Mouse (Mus musculus): ENCODE measurements around the gene 1700020D05Rik.

1700020D05Rik gene

GRCm38 (mm10) chr19:5477004-5477667 is 26.5 kb downstream of the 1700020D05Rik start:
- DNase-seq (ENCODE audit: inconsistent age in 2 of 2, low spot score in 1 of 2) = peak; percentile 60 to 71

- DNase-seq (ENCODE audit: inconsistent age in 2 of 2, low spot score in 1 of 2) = peak in 1 of 2 experiments; percentile 53
Observed at GRCm38 (mm10) chr19:5475069-5475714, 28.4 kb downstream of the 1700020D05Rik start.

- peak; percentile 67 to 83 for DNase-seq (ENCODE audit: inconsistent age in 2 of 2, low spot score in 1 of 2)
Observed at GRCm38 (mm10) chr19:5474281-5475068, 29.1 kb downstream of the 1700020D05Rik start.

DNA sequence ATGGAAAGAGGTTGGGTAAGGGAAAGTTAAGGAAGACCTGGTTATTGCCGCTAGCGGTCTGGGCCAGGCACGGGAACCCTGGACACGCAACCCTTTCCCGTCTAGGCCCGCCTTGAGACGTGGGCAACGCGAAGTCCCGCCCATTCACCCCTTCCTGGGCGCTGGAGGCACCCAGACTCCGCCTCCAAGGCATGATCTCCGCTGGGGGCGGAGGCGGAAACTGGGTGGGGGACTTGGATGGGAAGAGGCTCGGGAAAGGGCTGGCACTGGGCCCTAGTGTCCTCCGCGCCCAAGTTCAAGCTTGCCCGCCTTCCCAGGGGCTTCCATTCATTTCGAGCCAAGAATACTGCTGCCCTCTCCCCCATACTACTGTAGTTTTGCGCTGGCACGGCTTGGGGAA is 29.9 kb downstream of the 1700020D05Rik start, which contains the start of gene Efemp2:
TSS of gene Efemp2 (plus strand) at position 235 of the 400 bp plus-strand sequence.
- DNase-seq (ENCODE audit: inconsistent age in 2 of 2, low spot score in 1 of 2) = peak; percentile 95 to 96

- DNase-seq (ENCODE audit: inconsistent age in 2 of 2, low spot score in 1 of 2) = no peak
Observed at GRCm38 (mm10) chr19:5472857-5473256, 30.7 kb downstream of the 1700020D05Rik start.

DNA sequence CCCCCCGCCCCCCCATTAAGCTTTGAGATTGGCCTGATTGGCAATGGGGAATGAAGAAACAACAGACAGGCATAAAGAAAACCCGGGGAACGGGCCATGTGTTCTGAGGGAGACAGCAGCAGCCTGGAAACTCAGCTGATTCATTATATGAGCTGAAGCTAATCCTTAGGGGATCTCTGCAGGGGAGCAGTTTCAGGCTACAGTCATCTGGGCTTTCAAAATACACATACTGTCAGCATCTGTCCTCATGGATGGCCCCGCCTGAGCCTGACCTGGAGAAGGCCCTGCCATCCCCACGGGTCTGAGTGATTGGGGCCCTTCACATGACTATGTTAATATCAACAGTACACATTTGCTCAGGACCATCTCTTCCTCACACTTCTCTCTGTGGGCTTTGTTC is 31.7 kb downstream of the 1700020D05Rik start:
- no peak for DNase-seq (ENCODE audit: inconsistent age in 2 of 2, low spot score in 1 of 2)

GRCm38 (mm10) chr19:5468374-5468773 is 35.2 kb downstream of the 1700020D05Rik start, which contains the start of gene Ctsw:
Gene Ctsw (minus strand): TSS chr19:5468507.
- DNase-seq (ENCODE audit: inconsistent age in 2 of 2, low spot score in 1 of 2) = no peak

- DNase-seq (ENCODE audit: inconsistent age in 2 of 2, low spot score in 1 of 2) = no peak
Observed at GRCm38 (mm10) chr19:5466916-5467500, 36.6 kb downstream of the 1700020D05Rik start.

DNA sequence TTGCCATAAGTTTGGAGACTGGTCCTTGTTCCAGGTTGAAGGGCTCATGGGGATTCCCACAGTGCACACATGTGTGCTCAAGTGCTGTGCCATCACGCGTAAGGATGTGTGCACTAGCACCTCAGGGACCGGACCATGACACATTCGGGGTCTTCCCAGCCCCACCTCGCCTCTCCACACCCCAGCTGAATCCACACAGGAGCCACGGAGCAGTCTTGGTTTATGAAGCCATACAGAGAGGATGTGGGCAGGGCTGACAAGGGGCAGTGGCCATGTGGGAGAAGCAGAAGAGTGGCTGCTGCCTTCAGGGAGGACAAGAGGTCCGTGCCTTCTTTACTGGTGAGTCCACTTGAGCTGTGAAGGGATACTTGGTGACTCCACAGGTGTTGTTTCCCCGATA is 38.5 kb downstream of the 1700020D05Rik start:
- DNase-seq (ENCODE audit: inconsistent age in 2 of 2, low spot score in 1 of 2) = no peak

DNA sequence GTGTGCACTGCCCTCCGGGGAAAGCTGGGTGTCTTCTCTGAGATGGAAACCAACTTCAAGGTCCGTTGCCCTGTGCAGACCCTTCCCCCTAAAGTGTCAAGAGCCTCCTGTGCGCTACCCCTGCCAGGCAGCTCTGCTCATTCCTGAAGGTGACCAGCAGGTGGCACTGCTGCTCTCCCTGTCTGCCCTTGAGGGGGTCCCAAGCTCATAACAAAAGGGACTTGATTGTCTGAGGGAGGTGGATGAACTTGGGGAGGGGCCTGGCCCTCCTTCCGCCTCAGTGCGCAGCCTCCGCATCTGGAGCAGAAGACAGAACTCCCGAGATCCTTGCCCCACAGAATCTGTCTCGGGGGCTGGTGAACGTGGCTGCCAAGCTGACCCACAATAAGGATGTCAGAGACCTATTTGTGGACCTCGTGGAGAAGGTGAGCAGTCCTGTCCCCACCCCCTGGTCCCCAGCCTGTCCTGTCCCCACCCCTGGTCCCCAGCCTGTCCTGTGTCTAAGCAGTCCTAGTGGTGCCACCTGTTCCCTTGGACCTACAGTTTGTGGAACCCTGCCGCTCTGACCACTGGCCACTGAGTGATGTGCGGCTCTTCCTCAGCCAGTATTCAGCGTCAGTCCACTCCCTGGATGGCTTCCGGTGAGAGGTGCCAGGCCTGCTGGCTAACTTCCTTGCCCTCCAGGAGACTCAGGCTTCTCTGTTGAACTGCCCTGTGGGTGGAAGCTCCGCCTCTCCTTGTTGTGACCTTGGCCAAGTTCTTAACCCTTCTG is 39.6 kb downstream of the 1700020D05Rik start:
- peak in 1 of 2 experiments; percentile 80 for DNase-seq (ENCODE audit: inconsistent age in 2 of 2, low spot score in 1 of 2)

GRCm38 (mm10) chr19:5463212-5463611 is 40.4 kb downstream of the 1700020D05Rik start:
- DNase-seq (ENCODE audit: inconsistent age in 2 of 2, low spot score in 1 of 2) = no peak

DNA sequence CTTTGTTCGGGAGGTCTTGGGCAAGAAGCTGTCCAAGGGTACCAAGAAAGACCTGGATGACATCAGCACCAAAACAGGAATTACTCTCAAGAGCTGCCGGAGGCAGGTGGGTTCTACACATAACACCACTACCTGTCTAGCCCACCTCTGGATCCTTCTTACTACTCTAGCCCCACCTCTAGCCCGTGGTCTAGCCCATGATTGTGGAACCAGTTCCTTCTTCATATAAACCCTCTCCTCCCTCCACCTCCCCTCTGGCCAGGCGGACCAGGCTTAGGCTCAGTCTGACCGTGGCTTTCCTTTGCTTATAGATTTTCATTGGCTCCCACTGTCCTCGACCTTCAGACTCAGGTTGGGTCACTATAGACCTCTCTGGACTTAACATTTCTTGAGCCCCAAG is 42.2 kb downstream of the 1700020D05Rik start:
- DNase-seq (ENCODE audit: inconsistent age in 2 of 2, low spot score in 1 of 2) = no peak

DNA sequence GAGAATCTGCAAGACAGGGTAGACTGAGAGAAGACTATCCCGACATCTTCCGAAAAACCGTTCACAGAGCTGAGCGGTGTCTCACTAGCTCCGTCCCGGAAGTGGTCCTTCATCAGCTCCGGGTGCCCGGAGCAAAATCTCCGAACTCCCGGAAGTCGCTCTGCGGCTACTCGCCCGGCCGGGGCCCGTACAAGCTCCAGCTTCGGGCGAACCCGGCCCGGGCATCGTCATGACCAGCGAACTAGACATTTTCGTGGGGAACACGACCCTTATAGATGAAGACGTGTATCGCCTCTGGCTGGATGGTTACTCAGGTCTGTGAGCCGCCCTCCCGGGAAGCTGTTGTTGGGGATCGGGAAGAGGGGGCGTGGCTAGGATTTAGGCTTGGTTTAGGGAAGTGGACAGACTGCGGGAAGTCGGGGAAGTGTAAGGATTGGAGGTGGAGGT is 43.1 kb downstream of the 1700020D05Rik start, which contains the start of gene Fibp:
TSS of gene Fibp (plus strand) at position 151 of the 447 bp plus-strand sequence.
- peak; percentile 90 to 97 for DNase-seq (ENCODE audit: inconsistent age in 2 of 2, low spot score in 1 of 2)

DNA sequence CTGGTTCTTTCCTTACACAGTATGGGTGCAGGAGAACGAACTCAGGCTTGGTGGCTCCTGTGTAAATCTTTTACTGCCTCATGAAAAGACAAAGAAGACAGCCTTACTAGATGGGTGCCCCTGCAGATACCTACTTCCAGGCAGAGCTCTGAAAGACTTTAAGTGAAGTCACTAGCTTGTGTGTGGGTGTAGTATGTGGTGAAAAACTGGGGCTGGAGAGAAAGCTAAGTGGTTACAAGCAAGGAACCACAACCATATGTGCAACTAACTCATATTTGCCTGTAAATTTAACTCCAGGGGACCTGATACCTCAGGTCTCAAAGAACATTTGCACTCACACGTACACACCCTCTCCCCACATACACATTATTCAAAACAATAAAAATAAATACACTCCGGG is 43.7 kb downstream of the 1700020D05Rik start:
- DNase-seq (ENCODE audit: inconsistent age in 2 of 2, low spot score in 1 of 2) = no peak

GRCm38 (mm10) chr19:5459019-5459418 is 44.6 kb downstream of the 1700020D05Rik start:
- DNase-seq (ENCODE audit: inconsistent age in 2 of 2, low spot score in 1 of 2) = no peak

GRCm38 (mm10) chr19:5457746-5458442 is 45.7 kb downstream of the 1700020D05Rik start, which contains the start of gene Ccdc85b:
Gene Ccdc85b (minus strand): TSS chr19:5457894.
- no peak for DNase-seq (ENCODE audit: inconsistent age in 2 of 2, low spot score in 1 of 2)

DNA sequence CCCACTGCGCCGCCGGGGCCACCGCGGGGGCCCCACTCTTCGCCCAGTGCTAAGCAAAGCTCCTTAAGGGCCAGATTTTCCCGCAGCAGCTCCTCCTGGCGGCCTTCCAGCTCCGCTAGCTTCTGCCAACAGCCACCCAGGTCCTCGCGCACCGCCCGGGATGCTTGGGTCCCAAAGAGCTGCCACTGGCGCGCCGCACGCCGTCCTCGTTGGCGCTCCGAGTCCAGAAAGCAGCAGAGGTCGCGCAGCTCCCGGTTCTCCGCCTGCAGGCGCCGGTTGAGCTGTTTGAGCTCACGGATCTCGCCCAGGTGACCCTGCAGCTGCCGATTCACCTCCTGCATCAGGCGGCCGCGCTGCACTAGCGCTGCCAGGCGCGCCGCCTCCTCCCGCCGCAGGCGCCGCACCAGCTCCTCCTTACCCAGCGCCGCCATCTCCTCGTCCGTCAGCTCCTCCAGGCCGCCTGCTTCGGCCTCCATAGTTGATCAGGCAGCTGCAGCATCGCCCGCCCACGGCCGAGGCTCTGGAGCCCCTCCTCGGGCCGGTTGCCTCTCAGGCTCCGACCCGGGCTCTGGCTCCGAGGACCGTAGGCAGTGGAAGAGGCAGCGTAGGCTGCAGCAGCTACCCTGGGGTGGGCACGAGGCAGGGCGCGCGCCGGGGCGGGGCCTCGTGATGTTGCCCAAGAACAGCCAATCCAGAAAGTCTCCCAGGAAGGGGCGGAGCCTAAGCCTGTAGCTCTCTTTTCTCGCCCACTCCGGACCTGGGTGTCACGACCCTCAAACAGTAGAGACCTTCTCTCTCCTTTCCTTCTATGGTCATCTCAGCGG is 46.5 kb downstream of the 1700020D05Rik start:
- DNase-seq (ENCODE audit: inconsistent age in 2 of 2, low spot score in 1 of 2) = peak; percentile 96 to 99

GRCm38 (mm10) chr19:5456241-5456921 is 47.2 kb downstream of the 1700020D05Rik start:
- no peak for DNase-seq (ENCODE audit: inconsistent age in 2 of 2, low spot score in 1 of 2)
